Mouse (Mus musculus) bone marrow, adult 2 months (tissue): ENCODE measurements around the gene Plekhg1. TPM values are rescaled to one million over a fixed set of nuclear protein-coding genes. Genes with fewer than 3 reads are reported as not detected.

Source experiments
- H3K27ac ChIP-seq: fragments of 200-500 bp; 2 replicates; pipeline ENCODE4 v1.5.1; 2012; ENCODE audit warnings: low read depth, mild to moderate bottlenecking, control low read depth, inconsistent platforms, low read length; ENCODE audit not compliant: control insufficient read depth, poor library complexity, insufficient read depth
- H3K4me1 ChIP-seq: fragments of 200-500 bp; 2 replicates; pipeline ENCODE4 v1.6.1; 2011; ENCODE audit warnings: low read length; ENCODE audit not compliant: control insufficient read depth, insufficient read depth
- H3K4me3 ChIP-seq: fragments of 200-500 bp; replicated peaks from 2 replicates; pipeline ENCODE3; 2011; ENCODE audit warnings: mild to moderate bottlenecking, low read depth, low read length, control low read depth; ENCODE audit not compliant: control insufficient read depth
- CTCF ChIP-seq: fragments of 200-500 bp; IDR thresholded peaks from 2 replicates; pipeline ENCODE4 v1.5.1; 2011; ENCODE audit warnings: low read length, control low read depth; ENCODE audit not compliant: control insufficient read depth, insufficient read depth
- POLR2A ChIP-seq: fragments of 200-500 bp; IDR thresholded peaks from 2 replicates; pipeline ENCODE4 v1.6.1; 2011; ENCODE audit warnings: low read depth, mild to moderate bottlenecking, control low read depth, low read length, borderline replicate concordance; ENCODE audit not compliant: control insufficient read depth
- WGBS: fragments of 180-500 bp; shearing (Covaris S2); methylation state at CpG from one replicate; pipeline ENCODE4 v1.1.7; 2018; 5-methylcytosine and 5-hydroxymethylcytosine counted together
- polyA plus RNA-seq: library from polyadenylated mRNA; stranded (reverse); fragments of >200 nt; gene quantifications from 2 replicates; pipeline ENCODE4 v1.2.4, GENCODE M21; 2011; ENCODE audit warnings: low replicate concordance; ENCODE audit not compliant: missing spikeins, insufficient read depth, insufficient read length

The Plekhg1 gene
- polyA plus RNA-seq, 1 experiment, result 4.6 TPM

GRCm38 (mm10) chr10:3749580-3749979 is 9.4 kb downstream of the Plekhg1 start:
- Histone ChIP-seq H3K27ac (no peak overlapping the region), H3K4me3 (no peak overlapping the region), H3K4me1 (no peaks in the 10 kb centered on the region)
- 30% methylated on average over 1 of the region's 1 CpGs for WGBS
- no peak for TF ChIP-seq POLR2A
- no peak for TF ChIP-seq CTCF

- 80% methylated on average over 5 of the region's 5 CpGs for WGBS
- H3K27ac ChIP-seq, result no peak overlapping the region
- TF ChIP-seq POLR2A, result no peak
- TF ChIP-seq CTCF, result no peak
- no peaks in the 10 kb centered on the region; the same call in 1 of the 2 replicates for H3K4me1 ChIP-seq
- no peak overlapping the region for H3K4me3 ChIP-seq
Observed at GRCm38 (mm10) chr10:3761992-3762391, 21.8 kb downstream of the Plekhg1 start.

DNA sequence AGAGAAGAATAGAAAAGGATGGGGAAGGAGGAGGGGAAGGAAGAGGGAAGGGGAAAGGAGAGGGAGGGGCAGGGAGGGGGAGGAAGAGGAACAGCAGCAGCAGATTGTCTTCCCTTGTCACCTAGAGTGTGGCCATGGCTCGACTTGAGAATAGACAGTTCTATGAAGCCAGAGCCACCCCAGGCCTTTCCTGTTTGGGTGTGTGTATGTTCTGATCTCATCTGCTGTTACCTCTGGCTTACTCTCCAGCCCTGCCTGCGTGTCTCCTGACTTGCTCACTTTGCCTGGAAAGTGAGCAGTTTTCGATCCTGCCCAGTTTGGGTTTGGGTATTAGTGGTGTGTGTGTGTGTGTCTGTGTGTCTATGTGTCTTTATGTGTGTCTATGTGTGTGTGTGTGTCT is 23.0 kb downstream of the Plekhg1 start:
- H3K4me1 ChIP-seq, result no peaks in the 10 kb centered on the region; the same call in 1 of the 2 replicates
- H3K4me3 ChIP-seq, result no peak overlapping the region
- no peak for TF ChIP-seq POLR2A
- TF ChIP-seq CTCF, result no peak
- H3K27ac ChIP-seq, result no peak overlapping the region
- WGBS, result 51% methylated on average over 3 of the region's 3 CpGs

DNA sequence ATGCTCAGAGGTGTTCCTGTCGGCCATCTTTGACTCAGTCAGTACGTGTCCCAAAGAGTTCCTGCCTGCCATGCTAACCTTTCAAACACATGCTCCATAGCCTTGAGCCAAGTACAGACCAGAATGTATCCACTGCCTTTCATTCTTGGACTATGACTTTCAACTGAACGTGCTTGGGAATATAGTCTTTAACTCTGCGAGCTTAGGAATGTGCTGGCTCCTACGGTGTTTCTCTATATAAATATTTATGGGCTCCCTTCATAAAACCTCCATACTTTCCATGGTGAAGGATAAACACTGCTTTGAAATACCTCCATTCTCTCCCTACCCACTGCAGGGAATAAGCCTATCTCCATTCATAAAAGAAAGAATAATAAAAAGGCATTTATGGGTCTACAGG is 29.0 kb downstream of the Plekhg1 start:
- Histone ChIP-seq H3K4me3 (no peak overlapping the region), H3K27ac (no peak overlapping the region), H3K4me1 (no peaks in the 10 kb centered on the region)
- TF ChIP-seq POLR2A, result no peak
- no peak for TF ChIP-seq CTCF
- WGBS, result 93% methylated on average over 5 of the region's 5 CpGs

- Histone ChIP-seq H3K27ac (no peak overlapping the region), H3K4me1 (no peaks in the 10 kb centered on the region), H3K4me3 (no peak overlapping the region)
- TF ChIP-seq POLR2A (no peak), CTCF (no peak)
- WGBS, result 71% methylated on average over 2 of the region's 2 CpGs
Observed at GRCm38 (mm10) chr10:3774330-3774729, 34.2 kb downstream of the Plekhg1 start.

- WGBS, result 69% methylated on average over 2 of the region's 2 CpGs
- Histone ChIP-seq H3K4me1 (no peaks in the 10 kb centered on the region), H3K27ac (no peak overlapping the region), H3K4me3 (no peak overlapping the region)
- no peak for TF ChIP-seq CTCF
- TF ChIP-seq POLR2A, result no peak
Observed at GRCm38 (mm10) chr10:3776761-3777160, 36.6 kb downstream of the Plekhg1 start.

GRCm38 (mm10) chr10:3785362-3785761 is 45.2 kb downstream of the Plekhg1 start:
- no peak for TF ChIP-seq POLR2A
- TF ChIP-seq CTCF, result no peak
- Histone ChIP-seq H3K27ac (no peak overlapping the region), H3K4me1 (no peaks in the 10 kb centered on the region), H3K4me3 (no peak overlapping the region)
- WGBS, result 92% methylated on average over 4 of the region's 4 CpGs

DNA sequence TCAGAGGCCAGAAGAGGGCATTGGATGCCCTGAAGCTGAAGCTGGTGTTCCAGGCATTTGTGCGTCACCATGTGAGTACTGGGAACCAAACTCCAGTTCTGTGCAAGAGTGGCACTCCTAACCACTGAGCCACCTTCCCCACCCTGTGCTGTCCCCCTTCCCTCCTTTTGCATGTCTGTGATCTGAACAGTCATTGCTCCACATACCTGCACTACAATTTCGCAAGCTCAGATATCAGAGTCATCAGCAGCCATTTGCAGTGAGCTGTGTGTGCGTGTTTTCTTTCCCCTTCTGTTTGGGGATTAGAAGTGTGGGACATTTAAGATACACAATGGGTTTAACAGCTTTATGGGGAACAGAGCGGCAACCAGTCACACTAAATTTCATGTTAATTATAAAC is 46.4 kb downstream of the Plekhg1 start:
- no peak overlapping the region for H3K4me3 ChIP-seq
- TF ChIP-seq POLR2A (no peak), CTCF (no peak)
- H3K27ac ChIP-seq, result no peak overlapping the region
- 87% methylated on average over 4 of the region's 4 CpGs for WGBS
- H3K4me1 ChIP-seq, result no peaks in the 10 kb centered on the region

GRCm38 (mm10) chr10:3787006-3787405 is 46.8 kb downstream of the Plekhg1 start:
- no peak overlapping the region for H3K27ac ChIP-seq
- no peak overlapping the region for H3K4me3 ChIP-seq
- no peaks in the 10 kb centered on the region for H3K4me1 ChIP-seq
- WGBS, result 71% methylated on average over 5 of the region's 5 CpGs
- TF ChIP-seq CTCF (no peak), POLR2A (no peak)
